Mouse (Mus musculus): ENCODE measurements around the gene Slc44a5.

GRCm38 (mm10) chr3:154293839-154294490 lies 320.7 kb downstream of the Slc44a5 start:
- TF ChIP-seq CTCF (IDR thresholded peaks at IDR 0.05; ENCODE audit: low read depth) (peak; percentile 21), EP300 (optimal IDR thresholded peaks at IDR 0.05) (no peak)
